Mouse (Mus musculus): ENCODE data around the gene Abi1.
"Not testable (repeated sequence)": the region's sequence is repeated elsewhere in the genome, so short reads cannot be mapped to it uniquely, and the experiment has no call there.

Gene Abi1

DNA sequence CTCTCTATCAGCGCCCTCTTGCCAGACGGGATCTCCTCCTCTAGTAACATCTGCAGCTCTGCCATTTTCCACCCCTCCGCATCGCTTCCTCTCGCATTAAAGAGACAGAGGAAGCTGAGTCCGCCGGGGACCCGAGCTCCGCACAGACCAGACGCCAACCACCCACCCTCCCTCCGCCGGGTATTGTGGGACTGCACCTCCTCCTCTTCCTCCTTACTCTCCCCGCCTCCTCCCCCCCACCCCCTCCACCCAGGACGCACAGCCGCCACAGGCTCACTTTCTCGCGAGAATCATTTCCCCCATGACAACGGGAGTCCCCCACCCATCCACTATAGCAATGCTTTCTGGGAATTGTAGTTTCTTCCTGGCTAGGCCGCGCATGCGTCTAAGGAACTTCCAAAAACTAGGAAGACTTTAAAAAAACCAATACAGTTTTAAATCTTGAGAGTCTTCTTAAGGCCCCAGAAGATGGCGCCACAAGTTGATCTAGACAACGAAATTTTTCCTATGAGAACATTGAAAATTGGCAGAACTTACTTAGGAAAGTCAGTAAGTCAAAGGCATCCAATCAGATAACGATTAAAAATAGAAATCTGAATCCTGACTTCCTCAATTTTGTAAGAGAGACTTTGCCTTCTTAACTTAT, at the start of gene Abi1:
Abi1 (minus strand) TSS at position 241 of the 646 bp plus-strand sequence.
- DNase-seq: peak; percentile 87

DNA sequence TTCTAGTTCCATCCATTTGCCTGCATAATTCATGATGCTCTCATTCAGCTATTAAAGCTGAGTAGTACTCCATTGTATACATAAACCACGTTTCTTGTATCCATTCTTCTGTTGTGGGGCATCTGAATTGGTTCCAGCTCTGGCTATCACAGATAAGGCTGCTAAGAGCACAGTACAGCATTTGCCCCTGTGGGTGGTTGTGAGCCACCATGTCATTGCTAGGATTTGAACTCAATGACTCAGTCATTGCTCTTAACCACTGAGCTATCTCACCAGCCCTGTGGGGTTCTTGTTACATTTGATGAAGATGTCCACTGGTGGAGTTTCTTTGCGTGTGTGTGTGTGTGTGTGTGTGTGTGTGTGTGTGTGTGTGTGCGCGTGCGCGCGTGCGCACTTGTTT, 44.5 kb upstream of the Abi1 start:
- DNase-seq: no peak

DNA sequence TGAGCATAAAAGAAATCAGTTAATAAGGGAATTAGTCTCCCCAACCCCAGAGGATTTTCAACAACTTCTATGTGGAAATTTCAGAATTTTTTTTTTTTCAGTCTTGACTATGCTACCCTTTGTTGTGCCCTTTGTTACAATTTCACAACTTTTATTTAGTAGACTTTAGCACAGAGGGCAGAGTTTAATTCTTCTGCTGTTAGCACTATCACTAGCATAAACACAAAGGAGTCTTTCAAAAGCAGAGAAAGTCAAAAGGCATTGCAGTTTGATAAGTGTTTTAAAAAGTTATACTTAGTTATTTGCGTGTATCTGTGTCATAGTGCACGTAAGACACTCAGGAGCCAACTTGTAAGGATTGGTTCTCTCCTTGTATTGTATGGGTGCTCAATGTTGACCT, 38.5 kb upstream of the Abi1 start:
- no peak for DNase-seq

DNA sequence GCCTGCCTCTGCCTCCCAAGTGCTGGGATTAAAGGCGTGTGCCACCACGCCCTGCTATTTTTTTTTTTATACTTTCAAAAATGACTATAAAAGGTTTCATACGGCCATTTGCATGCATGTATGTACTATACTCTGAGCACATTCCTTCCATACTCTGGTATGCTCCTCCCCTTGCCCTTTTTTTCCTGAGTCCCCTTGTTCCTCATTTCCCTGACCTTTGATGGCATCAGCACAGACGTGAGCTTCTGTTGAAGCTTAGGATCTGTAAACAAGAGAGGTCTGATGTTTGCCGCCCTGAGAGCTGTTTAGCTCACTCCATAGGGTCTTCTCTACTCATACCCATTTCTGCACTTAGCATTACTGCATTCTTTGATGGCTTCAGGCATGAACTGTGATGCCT, 37.7 kb upstream of the Abi1 start:
- DNase-seq: no peak

DNA sequence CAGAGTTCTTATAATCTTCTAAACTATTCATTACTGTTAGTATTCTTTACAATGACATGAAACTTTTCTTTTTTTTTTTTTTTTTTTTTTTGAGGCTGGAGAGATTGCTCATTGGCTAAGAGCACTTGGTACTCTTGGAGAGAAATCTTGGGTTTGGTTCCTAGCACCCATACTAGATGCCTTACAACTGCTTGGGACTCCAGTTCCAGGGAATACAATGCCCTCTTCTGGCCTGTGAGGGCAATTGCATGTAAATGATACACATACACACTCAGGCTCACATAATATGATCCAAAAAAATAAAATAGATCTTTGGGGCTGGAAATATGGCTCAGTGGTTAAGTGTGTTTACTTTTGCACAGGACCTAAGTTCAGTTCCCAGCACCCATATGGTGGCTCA, 36.7 kb upstream of the Abi1 start:
- no peak for DNase-seq

DNA sequence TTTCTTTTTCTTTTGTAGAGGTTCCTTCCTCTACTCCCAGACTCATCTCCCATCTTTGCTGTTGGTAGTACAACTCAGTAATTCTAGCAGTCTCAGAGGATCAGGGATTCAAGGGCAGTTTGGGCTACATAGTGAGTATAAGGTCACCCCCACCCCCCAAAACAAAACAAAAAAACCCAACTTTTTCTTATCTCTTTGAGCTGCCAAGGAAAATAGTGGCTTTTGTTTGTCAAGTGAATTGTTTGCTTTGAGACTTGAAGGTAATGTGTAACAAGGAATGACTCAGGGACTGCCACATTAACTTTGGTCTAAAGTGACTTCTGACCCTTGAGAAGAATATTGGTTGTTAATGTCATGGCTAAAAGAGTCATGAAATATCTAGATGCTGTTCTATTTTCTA, 35.8 kb upstream of the Abi1 start:
- DNase-seq: no peak

DNA sequence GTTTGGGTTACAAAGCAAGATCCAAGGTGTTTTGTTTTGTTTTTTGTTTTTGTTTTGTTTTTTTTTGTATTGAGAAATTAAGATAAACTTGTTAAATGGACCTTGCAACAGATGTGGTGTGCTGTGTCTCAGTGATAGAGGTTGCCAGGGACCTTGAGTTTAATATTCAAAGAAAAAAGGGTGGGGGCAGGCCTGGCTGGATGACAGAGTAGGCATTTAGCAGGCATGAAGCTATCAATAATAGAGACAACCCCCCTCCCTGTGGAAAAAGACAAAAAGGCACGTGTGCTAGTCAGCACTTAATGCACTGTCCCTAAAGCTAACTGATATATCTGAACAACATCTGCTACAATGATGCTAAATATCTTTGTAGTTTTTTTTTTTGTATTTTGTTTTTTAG, 31.4 kb upstream of the Abi1 start:
- no peak for DNase-seq

DNA sequence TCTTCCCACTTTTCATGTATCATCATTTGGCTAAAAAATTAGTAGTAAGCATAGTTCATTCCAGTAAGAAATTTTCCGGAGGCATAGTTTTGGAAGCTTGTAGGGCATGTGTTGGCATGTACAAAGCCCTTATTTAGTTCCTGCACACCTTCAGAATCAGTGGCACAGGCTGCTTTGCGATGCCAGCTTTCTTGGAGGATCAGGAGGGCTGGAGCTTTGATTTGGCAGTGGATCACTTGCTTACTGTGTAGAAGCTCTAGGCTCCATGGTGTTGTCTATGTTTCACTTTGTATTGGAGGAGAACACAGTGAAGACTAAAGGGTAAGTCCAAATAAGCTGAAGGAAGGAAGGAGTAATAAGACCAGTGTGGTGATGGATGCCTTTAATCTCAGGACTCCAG, 30.4 kb upstream of the Abi1 start:
- DNase-seq: no peak

DNA sequence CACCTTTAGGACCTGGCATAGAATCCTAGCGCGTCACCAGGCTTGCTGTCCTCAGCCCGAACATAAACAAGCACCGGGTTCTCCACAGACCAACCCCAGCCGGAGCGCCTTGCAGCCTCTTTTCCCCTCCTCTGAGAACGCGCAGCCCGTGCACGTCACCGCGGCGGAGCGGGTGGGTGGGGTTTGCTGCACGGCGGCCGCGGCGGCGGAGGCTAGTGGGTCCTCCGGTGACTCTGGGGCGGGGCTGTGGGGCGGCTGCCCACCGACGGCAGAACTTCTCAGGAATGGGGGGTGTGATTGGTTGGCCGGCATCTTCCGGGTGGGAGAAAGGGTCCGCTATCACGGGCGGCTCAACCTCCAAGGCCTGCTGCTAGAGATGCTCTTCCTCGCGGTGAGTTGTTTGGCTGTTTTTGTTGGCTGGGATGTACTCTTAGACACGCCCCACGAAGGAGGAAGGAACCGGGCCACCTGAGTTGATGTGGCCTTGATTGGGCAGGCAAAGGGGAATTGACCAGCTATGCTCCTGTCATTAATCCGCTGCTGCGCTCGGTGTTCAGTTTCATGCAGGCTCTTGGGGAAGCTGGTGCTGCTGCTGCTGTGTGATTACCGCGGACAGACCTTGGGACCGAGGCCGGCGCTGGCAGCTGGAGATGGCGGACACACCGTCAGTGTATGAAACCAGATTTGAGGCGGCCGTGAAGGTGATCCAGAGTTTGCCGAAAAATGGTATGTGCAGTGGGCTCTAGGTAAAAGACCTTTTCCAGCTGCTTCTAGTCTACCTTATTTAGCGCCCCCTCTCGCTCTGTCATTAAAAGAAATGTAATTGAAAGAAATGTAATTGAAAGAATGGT, 29.1 kb upstream of the Abi1 start:
- peak; percentile 92 for DNase-seq

DNA sequence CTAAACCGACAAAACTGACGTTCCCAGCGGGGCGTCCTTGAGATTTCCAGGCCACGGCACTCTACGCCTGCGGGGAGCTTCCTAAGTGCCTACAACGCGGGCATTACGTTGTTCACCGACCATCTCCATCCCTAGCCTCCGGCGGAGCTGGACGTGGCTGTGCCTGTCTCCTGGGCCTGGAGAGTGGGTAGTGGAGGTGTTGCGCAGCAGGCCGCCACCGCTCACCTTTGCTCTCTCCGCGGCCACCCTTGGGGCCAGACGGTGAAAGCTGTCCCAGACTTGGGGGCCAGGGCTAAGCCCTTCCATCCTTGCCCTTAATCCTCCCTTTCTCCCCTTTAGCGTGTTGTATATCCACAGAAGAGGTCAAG, 28.3 kb upstream of the Abi1 start:
- no peak for DNase-seq

DNA sequence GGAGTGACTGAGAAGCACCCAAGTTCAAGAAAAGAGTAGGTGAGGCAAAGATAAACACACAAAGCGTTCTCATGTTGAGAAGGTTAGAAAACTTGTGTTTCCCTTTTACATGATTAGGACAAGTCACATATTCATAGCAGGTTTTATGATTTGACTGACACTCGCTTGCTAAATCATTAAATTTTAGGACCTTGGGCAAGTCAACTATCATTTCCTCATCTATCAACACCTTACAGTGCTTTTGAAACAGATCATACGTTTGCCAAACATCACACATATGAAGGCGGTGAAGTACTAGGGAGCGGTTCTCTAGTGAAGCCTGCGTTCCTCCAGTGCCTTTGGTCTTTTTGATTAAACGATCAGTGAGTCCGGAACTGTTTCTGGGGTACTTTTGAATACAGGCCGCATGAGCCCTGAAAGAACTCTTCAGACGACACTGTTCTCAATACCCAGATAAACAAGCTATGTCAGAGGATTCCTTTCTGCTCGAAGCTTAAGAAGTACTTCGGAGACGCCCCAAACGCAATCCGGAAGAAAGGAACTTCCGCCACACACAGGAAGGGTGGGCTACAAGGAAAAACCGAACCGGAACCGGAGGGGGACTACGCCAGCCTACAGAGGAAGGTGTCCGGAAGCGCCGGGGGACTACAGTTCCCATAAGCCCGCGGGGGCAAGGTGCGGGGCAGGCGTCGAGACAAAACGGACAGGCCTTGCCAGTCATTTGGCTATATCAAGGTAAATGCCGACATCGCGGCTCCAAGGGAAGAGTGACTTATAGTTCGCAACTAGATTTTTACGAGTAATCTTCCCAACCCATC, 27.7 kb upstream of the Abi1 start, which contains the start of gene Acbd5:
Acbd5 (plus strand) TSS at position 616 of the 818 bp plus-strand sequence.
- peak; percentile 89 for DNase-seq

DNA sequence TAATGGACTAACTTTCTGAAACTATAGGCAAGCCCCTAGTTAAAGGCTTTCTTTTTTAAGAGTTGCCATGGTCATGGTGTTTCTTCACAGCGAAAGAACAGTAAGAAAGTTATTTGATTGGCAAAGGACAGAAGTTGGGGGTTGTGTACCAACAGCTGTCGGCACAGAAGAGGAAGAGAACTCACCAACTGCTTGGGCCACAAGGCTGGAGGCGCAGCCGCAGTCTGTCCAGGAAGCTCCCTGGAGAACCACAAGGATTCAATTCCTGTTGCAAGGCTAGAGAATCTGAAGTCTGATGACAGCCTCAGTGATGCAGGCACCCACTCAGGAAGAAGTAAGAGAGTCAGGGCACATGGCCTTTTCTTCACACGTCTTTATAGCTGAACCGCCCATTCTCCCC, 12.5 kb upstream of the Abi1 start:
- DNase-seq: no peak

DNA sequence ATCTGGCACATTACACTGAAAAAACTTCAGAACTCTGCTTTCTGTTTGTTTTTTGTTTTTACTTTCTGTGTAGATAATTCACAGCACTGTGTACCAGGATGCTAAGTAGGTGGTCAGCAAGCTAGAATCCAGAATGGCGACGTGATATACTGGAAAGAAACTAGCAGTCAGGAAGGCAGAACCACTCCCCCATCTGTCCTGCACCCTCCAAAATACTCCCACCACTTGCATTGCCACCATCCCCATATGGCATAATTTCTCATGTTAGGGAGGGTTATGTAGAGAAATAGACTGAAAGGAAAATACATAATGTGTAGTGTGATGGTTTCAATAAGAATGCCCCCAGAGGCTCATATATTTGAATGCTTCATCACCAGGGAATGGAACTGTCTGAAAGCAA, 11.8 kb upstream of the Abi1 start:
- no peak for DNase-seq

DNA sequence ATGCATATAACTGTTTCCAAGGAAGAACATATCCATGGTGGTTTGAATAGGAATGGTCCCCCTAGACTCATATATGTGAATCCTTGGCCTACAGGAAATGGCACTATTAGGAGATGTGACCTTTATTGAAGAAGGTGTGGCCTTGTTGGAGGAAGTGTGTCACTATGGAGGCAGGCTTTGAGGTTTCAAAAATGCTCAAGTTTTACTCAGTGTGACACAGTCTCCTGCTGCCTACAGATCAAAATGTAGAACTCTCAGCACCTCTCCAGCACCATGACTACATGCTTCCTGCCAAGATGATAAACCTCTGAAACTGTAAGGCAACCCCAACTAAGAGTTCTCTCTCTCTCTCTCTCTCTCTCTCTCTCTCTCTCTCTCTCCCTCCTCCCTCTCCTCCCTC, 8.0 kb upstream of the Abi1 start:
- DNase-seq: no peak

DNA sequence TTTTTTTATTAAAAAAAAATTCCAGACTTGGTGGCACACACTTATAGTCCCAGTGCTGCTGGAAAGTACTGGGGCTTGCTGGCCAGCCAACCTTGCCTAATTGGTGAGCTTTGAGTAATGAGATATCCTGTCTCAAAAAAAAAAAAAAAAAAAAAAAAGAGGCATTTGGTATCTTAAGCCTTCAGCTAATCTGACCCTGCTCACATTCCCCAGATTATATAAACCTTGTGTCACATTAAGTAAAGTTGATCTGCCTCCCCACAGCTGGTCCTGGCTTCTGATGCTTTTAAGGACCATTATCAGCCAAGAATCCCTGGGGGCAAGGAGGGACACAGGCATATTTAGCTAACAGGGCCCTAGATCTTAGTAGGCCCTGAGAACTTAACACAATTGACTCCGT, 5.7 kb upstream of the Abi1 start:
- no peak for DNase-seq

DNA sequence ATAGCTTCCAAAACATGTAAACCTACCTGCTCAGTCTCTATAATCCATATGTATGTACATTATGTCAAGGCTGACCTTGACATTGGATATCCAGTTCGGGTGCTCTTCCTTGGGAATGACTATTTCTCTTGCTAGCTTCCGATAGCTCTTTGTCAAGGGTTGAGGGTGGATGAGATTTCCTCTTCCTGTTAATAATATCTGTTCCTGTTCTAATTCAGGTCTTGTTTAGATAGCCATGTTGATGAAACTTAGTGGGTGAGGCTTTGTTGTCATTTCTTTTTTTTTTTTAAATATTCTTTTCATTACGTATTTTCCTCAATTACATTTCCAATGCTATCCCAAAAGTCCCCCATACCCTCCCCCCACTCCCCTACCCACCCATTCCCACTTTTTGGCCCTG, 2.1 kb upstream of the Abi1 start:
- no peak for DNase-seq

DNA sequence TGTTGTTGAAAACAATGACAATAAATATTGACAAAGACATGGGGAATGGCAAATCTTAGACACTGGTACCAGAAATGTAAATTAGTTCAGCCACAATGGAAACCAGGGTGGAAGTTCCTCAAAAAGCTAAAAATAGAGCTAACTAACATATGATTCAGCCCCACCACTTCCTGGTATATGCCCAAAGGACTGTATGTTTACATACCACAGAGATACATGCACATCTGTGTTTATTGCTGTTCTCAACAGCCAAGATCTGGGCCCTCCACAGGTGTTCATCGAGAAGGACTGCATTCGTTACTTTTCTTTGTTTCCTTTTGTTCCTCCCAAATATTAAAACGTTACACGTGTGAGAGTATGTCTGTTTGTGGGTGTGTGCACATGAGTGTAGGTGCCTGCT, 1.4 kb upstream of the Abi1 start:
- DNase-seq: no peak

DNA sequence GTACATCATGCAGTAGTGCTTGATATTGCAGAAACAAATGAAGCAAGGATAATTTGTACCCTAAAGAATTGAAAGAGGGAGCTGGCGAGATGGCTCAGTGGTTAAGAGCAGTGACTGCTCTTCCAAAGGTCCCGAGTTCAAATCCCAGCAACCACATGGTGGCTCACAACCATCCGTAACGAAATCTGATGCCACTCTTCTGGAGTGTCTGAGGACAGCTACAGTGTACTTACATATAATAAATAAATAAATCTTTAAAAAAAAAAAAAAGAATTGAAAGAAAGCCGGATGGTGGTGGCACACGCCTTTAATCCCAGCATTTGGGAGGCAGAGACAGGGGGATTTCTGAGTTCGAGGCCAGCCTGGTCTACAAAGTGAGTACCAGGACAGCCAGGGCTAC, 649 bp upstream of the Abi1 start:
- not testable (repeated sequence) for DNase-seq

DNA sequence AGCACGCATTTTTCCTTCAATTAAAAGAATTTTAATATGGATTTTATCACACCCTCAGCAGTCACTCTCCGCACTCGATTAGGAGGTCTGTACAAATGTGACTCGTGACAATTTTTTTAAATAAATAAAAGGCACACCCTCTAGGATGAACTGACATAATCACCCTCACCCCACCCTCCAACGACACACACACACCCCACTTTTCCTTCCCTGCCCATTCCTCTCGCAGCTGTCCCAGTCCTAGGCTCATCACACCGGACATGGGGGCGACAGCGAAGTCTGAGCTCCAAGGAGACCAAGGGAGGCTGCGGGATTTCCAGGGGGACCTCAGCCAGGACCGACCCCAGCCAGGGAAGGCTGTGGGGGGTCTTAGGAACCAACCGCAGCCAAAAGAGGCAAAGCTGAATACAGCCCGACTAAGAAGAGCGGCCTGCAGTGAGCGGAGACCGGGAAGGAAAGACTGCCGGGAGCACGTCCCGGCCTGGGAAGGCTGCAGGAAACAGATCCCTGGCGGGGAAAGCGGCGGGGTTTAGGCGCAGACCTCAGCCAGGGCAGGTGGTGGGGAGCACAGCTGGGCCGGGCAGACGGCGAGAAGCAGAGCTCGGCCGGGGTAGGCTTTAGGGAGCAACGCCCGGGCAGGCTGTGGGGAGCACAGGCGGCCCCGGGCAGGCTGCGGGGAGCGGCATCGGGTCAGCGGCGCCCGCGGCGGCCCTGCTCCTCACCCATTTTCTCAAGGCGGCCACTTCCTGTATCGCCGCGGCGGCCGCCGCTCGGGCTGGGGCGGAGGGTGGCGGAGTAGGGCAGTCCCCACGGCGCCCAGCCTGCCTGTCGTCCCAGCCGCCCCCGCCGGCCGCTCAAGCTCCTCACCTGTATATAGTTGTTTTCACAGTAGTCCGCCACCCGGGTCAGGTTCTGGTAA, 700 bp downstream of the Abi1 start:
- DNase-seq: no peak

DNA sequence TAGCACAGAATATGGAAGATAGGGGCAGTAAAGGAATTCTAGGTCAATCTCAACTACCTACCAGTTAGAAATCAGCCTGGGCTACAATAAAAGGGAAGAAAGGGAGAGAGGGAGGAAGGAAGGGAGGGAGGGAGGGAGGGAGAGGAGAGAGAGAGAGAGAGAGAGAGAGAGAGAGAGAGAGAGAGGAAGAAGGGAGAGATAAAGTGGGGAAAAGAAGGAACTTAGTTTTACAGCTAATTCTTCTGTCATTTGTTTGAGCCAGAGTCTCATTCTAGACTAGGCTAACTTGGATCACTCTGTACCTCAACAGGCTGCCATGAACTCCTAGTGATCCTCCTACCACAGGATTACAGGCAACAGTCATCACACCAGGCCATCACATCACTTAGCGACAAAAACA, 4.6 kb downstream of the Abi1 start:
- DNase-seq: no peak

DNA sequence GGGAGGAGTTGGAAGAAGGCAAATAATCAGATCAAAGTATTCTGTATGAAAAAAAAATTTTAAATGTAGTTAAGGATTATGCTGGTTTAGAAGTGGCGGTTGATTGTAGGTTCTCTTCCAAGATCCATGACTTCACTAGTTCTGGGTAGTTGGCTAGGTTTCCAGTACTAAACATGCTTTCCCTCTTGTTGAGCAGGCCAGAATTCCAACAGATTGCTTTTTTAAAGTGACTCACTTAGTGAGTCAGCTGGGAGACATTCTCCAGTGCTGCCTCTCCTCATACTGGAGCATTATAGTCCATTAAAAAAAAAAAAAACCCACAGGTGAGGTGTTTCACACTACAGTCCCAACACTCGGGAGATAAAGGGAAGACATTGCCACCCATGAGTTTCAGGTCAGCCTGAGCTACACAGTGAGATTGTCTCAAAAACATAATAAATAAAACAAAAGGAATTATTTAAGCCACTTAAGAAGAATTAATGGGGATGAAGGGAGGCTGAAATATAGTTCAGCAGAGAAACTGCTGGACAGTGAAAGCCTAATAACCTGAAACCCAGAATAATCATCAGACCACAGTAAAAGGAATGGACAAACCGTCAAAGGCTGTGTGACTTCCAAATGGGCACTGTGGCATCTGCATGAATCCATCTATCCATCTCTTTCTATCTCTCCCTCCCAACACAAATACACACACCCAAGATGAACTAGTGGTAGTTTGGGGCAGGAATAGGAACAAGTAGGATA, 5.2 kb downstream of the Abi1 start:
- no peak for DNase-seq

DNA sequence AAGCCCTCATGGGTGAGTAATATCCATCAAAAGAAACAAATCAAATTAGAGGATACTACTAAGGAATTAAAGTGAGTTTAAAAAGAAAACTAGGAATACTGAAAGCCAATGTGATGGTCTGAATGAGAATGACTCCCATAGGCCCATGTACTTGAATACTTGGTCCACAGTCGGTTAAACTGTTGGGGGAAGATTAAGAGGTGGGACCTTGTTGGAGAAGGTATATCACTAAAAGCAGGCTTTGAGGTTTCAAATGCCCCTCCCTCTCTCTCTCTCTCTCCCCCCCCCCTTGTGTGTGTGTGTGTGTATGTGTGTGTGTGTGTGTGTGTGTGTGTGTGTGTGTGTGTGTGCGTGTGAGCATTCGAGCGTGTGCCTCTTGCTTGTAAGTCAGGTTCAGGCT, 9.4 kb downstream of the Abi1 start:
- DNase-seq: no peak

Measured in right cerebral cortex, postnatal 4 days (tissue).